Mouse (Mus musculus) midbrain, postnatal 0 days (tissue): Measurements from ENCODE around the gene Sell. TPM values are rescaled to one million over a fixed set of nuclear protein-coding genes. Genes with fewer than 3 reads are reported as not detected.

Experiments used
- ATAC-seq: fragments of 200-750 bp; cut with Nextera tagmentation; 2 replicates; pipeline ENCODE4 v1.8.0; 2017; ENCODE audit warnings: moderate number of reproducible peaks, mild to moderate bottlenecking, moderate TSS enrichment, moderate library complexity; ENCODE audit not compliant: low FRiP score
- DNase-seq: peaks from one replicate; pipeline ENCODE4 v3.0.0-alpha.2; 2015; ENCODE audit warnings: low spot score
- H3K27ac ChIP-seq: fragments of 300-500 bp; sonication (generic); 2 replicates; pipeline ENCODE4 v1.5.1; 2014; ENCODE audit warnings: low read depth, mild to moderate bottlenecking, low read length, mixed read lengths
- H3K27me3 ChIP-seq: fragments of 300-500 bp; sonication (generic); 2 replicates; pipeline ENCODE4 v1.6.1; 2014; ENCODE audit warnings: low read length, control low read depth, mixed read lengths; ENCODE audit not compliant: insufficient read depth
- H3K36me3 ChIP-seq: fragments of 300-500 bp; sonication (generic); 2 replicates; pipeline ENCODE4 v1.6.1; 2014; ENCODE audit warnings: low read length, control low read depth, mixed read lengths; ENCODE audit not compliant: insufficient read depth
- H3K4me1 ChIP-seq: fragments of 300-500 bp; sonication (generic); 2 replicates; pipeline ENCODE4 v1.6.1; 2014; ENCODE audit warnings: mild to moderate bottlenecking, control low read depth, antibody characterized with exemption, low read length, mixed read lengths; ENCODE audit not compliant: insufficient read depth
- H3K4me2 ChIP-seq: fragments of 300-500 bp; sonication (generic); 2 replicates; pipeline ENCODE4 v1.6.1; 2014; ENCODE audit warnings: low read depth, mild to moderate bottlenecking, low read length, mixed read lengths; ENCODE audit not compliant: poor library complexity, severe bottlenecking
- H3K4me3 ChIP-seq: fragments of 300-500 bp; sonication (generic); 2 replicates; pipeline ENCODE4 v1.5.1; 2014; ENCODE audit warnings: low read depth, mild to moderate bottlenecking, low read length, moderate library complexity
- H3K9ac ChIP-seq: fragments of 300-500 bp; sonication (generic); replicated peaks from 2 replicates; pipeline ENCODE4 v1.6.1; 2014; ENCODE audit warnings: mild to moderate bottlenecking, low read length, moderate library complexity, mixed read lengths; ENCODE audit not compliant: poor library complexity, severe bottlenecking
- H3K9me3 ChIP-seq: fragments of 300-500 bp; sonication (generic); 2 replicates; pipeline ENCODE4 v1.6.1; 2016; ENCODE audit warnings: low read length, control low read depth
- CTCF ChIP-seq: IDR thresholded peaks from 2 replicates; pipeline ENCODE4 v1.5.1; 2016; ENCODE audit warnings: antibody characterized with exemption, mild to moderate bottlenecking
- WGBS: fragments of 180-500 bp; shearing (Covaris S2); extraction: QIAGEN DNeasy Blood & Tissue Kit; methylation state at CpG from one replicate; pipeline ENCODE4 v1.1.7; 2014; 5-methylcytosine and 5-hydroxymethylcytosine counted together
- polyA plus RNA-seq: library from polyadenylated mRNA; unstranded; fragments of >200 nt; fragmentation: Nextera tagmentation; extraction: Ambion mirVana; gene quantifications from 2 replicates; pipeline ENCODE4 v1.2.1, GENCODE M21; 2015
- total RNA-seq: library from RNA; depleted of rRNA; stranded (reverse); fragments of >200 nt; gene quantifications from 2 replicates; pipeline ENCODE4 v1.2.3, GENCODE M21; 2014

Sell gene
- total and polyA plus RNA-seq, 2 experiments from 2014 or later = not detected

- Histone ChIP-seq H3K4me1 (no peaks in the 10 kb centered on the region), H3K27me3 (no peaks in the 10 kb centered on the region), H3K9ac (no peak overlapping the region), H3K36me3 (no peaks in the 10 kb centered on the region), H3K9me3 (no peaks in the 10 kb centered on the region), H3K4me2 (no peak overlapping the region), H3K27ac (no peak overlapping the region), H3K4me3 (no peak overlapping the region)
- DNase-seq = no peak
- no peak for TF ChIP-seq CTCF
- WGBS = 92% methylated on average over 4 of the region's 4 CpGs
- ATAC-seq = no peak
These were observed 8.7 kb downstream of the Sell start for GRCm38 (mm10) chr1:164070461-164070860.

GRCm38 (mm10) chr1:164071111-164071510 lies 9.3 kb downstream of the Sell start:
- H3K36me3 ChIP-seq = no peaks in the 10 kb centered on the region
- H3K27ac ChIP-seq = no peak overlapping the region
- no peak for ATAC-seq
- no peak for TF ChIP-seq CTCF
- H3K9me3 ChIP-seq = no peaks in the 10 kb centered on the region
- no peaks in the 10 kb centered on the region for H3K4me1 ChIP-seq
- H3K4me3 ChIP-seq = no peak overlapping the region
- no peak for DNase-seq
- WGBS = 88% methylated on average over 7 of the region's 7 CpGs
- H3K4me2 ChIP-seq = no peak overlapping the region
- H3K27me3 ChIP-seq = no peaks in the 10 kb centered on the region
- no peak overlapping the region for H3K9ac ChIP-seq

GRCm38 (mm10) chr1:164072001-164072400 lies 10.2 kb downstream of the Sell start:
- TF ChIP-seq CTCF = no peak
- H3K4me2 ChIP-seq = no peak overlapping the region
- no peaks in the 10 kb centered on the region for H3K27me3 ChIP-seq
- no peak for DNase-seq
- no peaks in the 10 kb centered on the region for H3K36me3 ChIP-seq
- no peak overlapping the region for H3K9ac ChIP-seq
- H3K4me1 ChIP-seq = no peaks in the 10 kb centered on the region
- H3K4me3 ChIP-seq = no peak overlapping the region
- WGBS = 91% methylated on average over 4 of the region's 4 CpGs
- H3K9me3 ChIP-seq = no peaks in the 10 kb centered on the region
- no peak overlapping the region for H3K27ac ChIP-seq
- no peak for ATAC-seq

GRCm38 (mm10) chr1:164073091-164073490 lies 11.3 kb downstream of the Sell start:
- no peak for ATAC-seq
- TF ChIP-seq CTCF = no peak
- WGBS = 92% methylated on average over 9 of the region's 9 CpGs

GRCm38 (mm10) chr1:164073803-164074202 lies 12.0 kb downstream of the Sell start:
- 85% methylated on average over 7 of the region's 7 CpGs for WGBS
- no peaks in the 10 kb centered on the region for H3K27me3 ChIP-seq
- H3K9me3 ChIP-seq = no peaks in the 10 kb centered on the region
- H3K36me3 ChIP-seq = no peaks in the 10 kb centered on the region
- H3K4me3 ChIP-seq = no peak overlapping the region
- H3K27ac ChIP-seq = no peak overlapping the region
- H3K4me2 ChIP-seq = no peak overlapping the region
- ATAC-seq (no peak), DNase-seq (no peak)
- no peaks in the 10 kb centered on the region for H3K4me1 ChIP-seq
- no peak overlapping the region for H3K9ac ChIP-seq
- no peak for TF ChIP-seq CTCF

More at GRCm38 (mm10) chr1:164073091-164073490, 11.3 kb downstream of the Sell start:
- H3K27me3 ChIP-seq = no peaks in the 10 kb centered on the region
- H3K9me3 ChIP-seq = no peaks in the 10 kb centered on the region
- H3K27ac ChIP-seq = no peak overlapping the region
- H3K4me3 ChIP-seq = no peak overlapping the region
- H3K4me2 ChIP-seq = no peak overlapping the region
- no peak for DNase-seq
- H3K4me1 ChIP-seq = no peaks in the 10 kb centered on the region
- H3K36me3 ChIP-seq = no peaks in the 10 kb centered on the region
- H3K9ac ChIP-seq = no peak overlapping the region

GRCm38 (mm10) chr1:164074606-164075140 lies 12.9 kb downstream of the Sell start:
- no peak overlapping the region for H3K9ac ChIP-seq
- TF ChIP-seq CTCF = no peak
- no peak for ATAC-seq
- H3K4me3 ChIP-seq = no peak overlapping the region
- H3K36me3 ChIP-seq = no peaks in the 10 kb centered on the region
- H3K4me1 ChIP-seq = no peaks in the 10 kb centered on the region
- H3K27me3 ChIP-seq = no peaks in the 10 kb centered on the region
- no peak for DNase-seq
- H3K9me3 ChIP-seq = no peaks in the 10 kb centered on the region
- H3K27ac ChIP-seq = no peak overlapping the region
- WGBS = 92% methylated on average over 2 of the region's 2 CpGs
- no peak overlapping the region for H3K4me2 ChIP-seq
